Mouse (Mus musculus): ENCODE measurements at regions not wholly inside any gene's neighbourhood (a gene's known extent, or its start where the extent isn't known, plus 50 kb on each side); places are given as distances from the start of the nearest gene placed in this dataset.

GRCm38 (mm10) chr3:104713836-104714631, 66.8 kb upstream of the Ppm1j start (continued):
- no peak for TF ChIP-seq POLR2AphosphoS5 (IDR thresholded peaks at IDR 0.05; ENCODE audit: borderline replicate concordance, low read depth, low read length)
- TF ChIP-seq POLR2AphosphoS2 (IDR thresholded peaks at IDR 0.05; ENCODE audit: low read length) = no peak
- TF ChIP-seq MYB (IDR thresholded peaks at IDR 0.05; ENCODE audit: low read depth, low read length) = no peak
- TF ChIP-seq ZMIZ1 (IDR thresholded peaks at IDR 0.05; ENCODE audit: low read depth, low read length) = no peak
- TF ChIP-seq MAFK (IDR thresholded peaks at IDR 0.05; ENCODE audit: borderline replicate concordance, low read depth, low read length) = no peak

- Histone ChIP-seq H3K27me3 (ENCODE audit: control insufficient read depth in 1 of 2, insufficient read depth in 2 of 2, low read length in 2 of 2) (peaks cover 0 to 1% of the 10 kb centered on the region in 2 experiments; a peak in 1 of 4 replicates), H3K9ac (ENCODE audit: control insufficient read depth, low read depth, low read length, poor library complexity, severe bottlenecking) (peak overlapping the region; percentile 49), H3K79me2 (ENCODE audit: control insufficient read depth, insufficient read depth, low read length, poor library complexity) (no peaks in the 10 kb centered on the region), H3K4me1 (ENCODE audit: control insufficient read depth in 1 of 2, insufficient read depth in 2 of 2, low read length in 2 of 2) (no peaks in the 10 kb centered on the region), H3K36me3 (ENCODE audit: control insufficient read depth in 1 of 2, insufficient read depth in 2 of 2, low read length in 2 of 2) (no peaks in the 10 kb centered on the region), H3K4me3 (ENCODE audit: control insufficient read depth in 1 of 2, insufficient read depth in 1 of 2, low read depth in 2 of 2, low read length in 2 of 2) (peak overlapping the region; percentile 48 to 64), H3K27ac (ENCODE audit: control insufficient read depth, low read depth, low read length) (no peak overlapping the region), H3K9me3 (replicated peaks; ENCODE audit: insufficient read depth, low read length) (no peaks in the 10 kb centered on the region)
- peak; percentile 91 for DNase-seq (ENCODE audit: low read depth, low spot score)
- TF ChIP-seq BHLHE40 (IDR thresholded peaks at IDR 0.05; ENCODE audit: borderline replicate concordance, low read depth, low read length) (no peak), MYC (IDR thresholded peaks at IDR 0.05; ENCODE audit: low read depth, low read length) (peak; percentile 67), POLR2AphosphoS2 (IDR thresholded peaks at IDR 0.05; ENCODE audit: low read length) (no peak), ZKSCAN1 (IDR thresholded peaks at IDR 0.05; ENCODE audit: low read depth, low read length) (no peak), RCOR1 (IDR thresholded peaks at IDR 0.05; ENCODE audit: low read depth, low read length) (no peak), TCF12 (IDR thresholded peaks at IDR 0.05; ENCODE audit: low read depth, low read length) (peak; percentile 17; the same call in 1 of the 2 replicates), E2F4 (IDR thresholded peaks at IDR 0.05; ENCODE audit: borderline replicate concordance, low read depth, low read length) (no peak), JUND (IDR thresholded peaks at IDR 0.05; ENCODE audit: low read depth, low read length) (no peak), MAX (IDR thresholded peaks at IDR 0.05; ENCODE audit: low read length) (0 out of 2 replicates have a peak, but pooled peaks have one; percentile 15), ZC3H11A (IDR thresholded peaks at IDR 0.05; ENCODE audit: low read depth, low read length) (no peak), UBTF (IDR thresholded peaks at IDR 0.05; ENCODE audit: borderline replicate concordance, insufficient read depth, low read depth, low read length) (no peak), ELF1 (IDR thresholded peaks at IDR 0.05; ENCODE audit: low read depth, low read length) (no peak), POLR2A (IDR thresholded peaks at IDR 0.05; ENCODE audit: control insufficient read depth in 1 of 2, insufficient read depth in 1 of 2, low read depth in 1 of 2, low read length in 2 of 2, poor library complexity in 1 of 2) (peak in 1 of 2 experiments; percentile 49; a peak in 2 of 4 replicates), SMC3 (IDR thresholded peaks at IDR 0.05; ENCODE audit: low read depth, low read length) (peak; percentile 48), MXI1 (IDR thresholded peaks at IDR 0.05; ENCODE audit: low read depth, low read length) (0 out of 2 replicates have a peak, but pooled peaks have one; percentile 12), NRF1 (IDR thresholded peaks at IDR 0.05; ENCODE audit: insufficient read depth, low read depth, low read length, poor library complexity, severe bottlenecking) (no peak), EP300 (IDR thresholded peaks at IDR 0.05; ENCODE audit: low read depth in 1 of 2, low read length in 2 of 2) (no peak), TAL1 (IDR thresholded peaks at IDR 0.05; ENCODE audit: low read length) (no peak), GATA1 (IDR thresholded peaks at IDR 0.05; ENCODE audit: low read depth, low read length) (no peak), RAD21 (IDR thresholded peaks at IDR 0.05; ENCODE audit: low read depth, low read length) (no peak), TBP (IDR thresholded peaks at IDR 0.05; ENCODE audit: low read depth, low read length) (peak; percentile 74; the same call in 1 of the 2 replicates), USF2 (IDR thresholded peaks at IDR 0.05; ENCODE audit: borderline replicate concordance in 1 of 2, insufficient read depth in 1 of 2, low read depth in 1 of 2, low read length in 2 of 2) (no peak), GABPA (IDR thresholded peaks at IDR 0.05; ENCODE audit: low read depth, low read length) (peak; percentile 51; the same call in 1 of the 2 replicates), ZNF384 (IDR thresholded peaks at IDR 0.05; ENCODE audit: low read depth, low read length) (no peak), ETS1 (IDR thresholded peaks at IDR 0.05; ENCODE audit: low read depth, low read length) (no peak), HCFC1 (IDR thresholded peaks at IDR 0.05; ENCODE audit: low read depth, low read length) (peak; percentile 64), NELFE (IDR thresholded peaks at IDR 0.05; ENCODE audit: low read depth, low read length) (peak; percentile 54), MEF2A (IDR thresholded peaks at IDR 0.05; ENCODE audit: extremely low read depth, insufficient replicate concordance, low read depth, low read length, poor library complexity, severe bottlenecking) (no peak), MYB (IDR thresholded peaks at IDR 0.05; ENCODE audit: low read depth, low read length) (no peak)
These were observed 66.1 kb upstream of the Ppm1j start for GRCm38 (mm10) chr3:104714679-104715326.

Measured in MEL (cell line).